Mouse (Mus musculus): Measurements from ENCODE around the gene Pecam1. TPM values are rescaled to one million over a fixed set of nuclear protein-coding genes. Genes with fewer than 3 reads are reported as not detected.

Pecam1 gene
- polyA plus RNA-seq, 1 experiment from 2014 or later, result 48.2 TPM

DNA sequence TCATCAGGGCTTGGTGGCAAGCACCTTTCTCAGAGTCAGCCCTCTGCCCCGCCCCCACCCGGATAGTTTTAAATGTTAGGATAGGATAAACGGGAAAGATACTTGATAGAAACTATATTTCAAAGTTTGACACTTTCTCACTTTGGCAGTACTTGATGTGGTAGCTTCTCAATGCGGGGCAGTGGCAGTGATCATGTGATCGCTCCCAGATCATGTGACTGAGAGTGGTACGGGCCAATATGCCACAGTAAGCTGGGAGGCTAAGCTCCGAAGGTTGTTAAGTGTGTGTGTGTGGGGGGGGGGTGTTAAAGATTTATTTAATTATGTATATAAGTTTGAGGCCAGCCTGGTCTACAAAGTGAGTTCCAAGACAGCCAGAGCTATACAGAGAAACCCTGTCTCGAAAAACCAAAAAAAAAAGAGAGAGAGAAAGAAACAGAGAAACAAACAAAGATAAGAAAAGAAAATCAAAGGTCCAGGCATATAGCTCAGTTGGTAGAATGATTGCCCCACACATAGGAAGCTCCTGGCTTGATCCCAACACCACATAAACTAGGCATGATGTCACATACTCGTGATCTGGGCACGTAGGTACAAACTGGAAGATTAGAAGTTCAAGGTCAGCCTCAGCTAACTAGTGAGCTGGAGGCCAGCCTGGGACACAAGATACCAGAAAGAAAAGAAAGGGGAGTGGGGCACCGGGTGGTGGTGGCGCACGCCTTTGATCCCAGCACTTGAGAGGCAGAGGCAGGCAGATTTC is 132.4 kb downstream of the Pecam1 start:
- Histone ChIP-seq H3K9me3 (ENCODE audit: control insufficient read depth, low read length) (no peaks in the 10 kb centered on the region), H3K4me1 (ENCODE audit: control insufficient read depth, insufficient read depth, low read length) (peaks cover 5% of the 10 kb centered on the region), H3K27me3 (replicated peaks; ENCODE audit: control insufficient read depth, insufficient read depth, low read length) (no peaks in the 10 kb centered on the region), H3K9ac (ENCODE audit: low read depth, low read length) (no peak overlapping the region), H3K36me3 (ENCODE audit: control insufficient read depth, insufficient read depth, low read length) (no peaks in the 10 kb centered on the region), H3K27ac (ENCODE audit: low read length) (no peak overlapping the region), H3K4me2 (ENCODE audit: low read depth, low read length) (no peak overlapping the region), H3K4me3 (ENCODE audit: low read length) (no peak overlapping the region)
- WGBS, result 77% methylated on average over 13 of the region's 13 CpGs
- ATAC-seq, result no peak

DNA sequence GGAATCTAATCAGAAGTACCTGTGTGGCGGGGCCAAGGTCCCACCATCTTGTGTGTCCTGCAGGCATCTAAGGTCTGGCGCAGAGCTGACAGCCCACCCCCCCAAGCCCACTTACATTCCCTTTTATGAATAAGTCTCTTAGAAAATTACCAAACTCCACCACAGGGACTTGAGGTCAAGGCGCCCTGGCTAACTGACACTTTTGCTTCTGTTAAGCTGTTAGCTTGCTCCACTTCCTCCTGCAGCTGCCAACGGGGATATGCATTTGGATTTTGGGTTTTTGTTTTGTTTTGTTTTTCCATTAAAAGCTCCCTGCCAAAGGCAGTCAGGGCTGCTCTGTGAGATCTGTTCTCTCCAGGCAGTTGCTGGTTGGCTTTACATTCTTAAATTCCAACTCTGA is 134.9 kb downstream of the Pecam1 start:
- Histone ChIP-seq H3K4me2 (ENCODE audit: low read depth, low read length) (no peak overlapping the region), H3K4me1 (ENCODE audit: control insufficient read depth, insufficient read depth, low read length) (peaks cover 5% of the 10 kb centered on the region), H3K9me3 (ENCODE audit: control insufficient read depth, low read length) (no peaks in the 10 kb centered on the region), H3K36me3 (ENCODE audit: control insufficient read depth, insufficient read depth, low read length) (no peaks in the 10 kb centered on the region), H3K27me3 (replicated peaks; ENCODE audit: control insufficient read depth, insufficient read depth, low read length) (no peaks in the 10 kb centered on the region), H3K27ac (ENCODE audit: low read length) (no peak overlapping the region), H3K4me3 (ENCODE audit: low read length) (no peak overlapping the region), H3K9ac (ENCODE audit: low read depth, low read length) (no peak overlapping the region)
- 78% methylated on average over 4 of the region's 4 CpGs for WGBS
- ATAC-seq, result no peak

DNA sequence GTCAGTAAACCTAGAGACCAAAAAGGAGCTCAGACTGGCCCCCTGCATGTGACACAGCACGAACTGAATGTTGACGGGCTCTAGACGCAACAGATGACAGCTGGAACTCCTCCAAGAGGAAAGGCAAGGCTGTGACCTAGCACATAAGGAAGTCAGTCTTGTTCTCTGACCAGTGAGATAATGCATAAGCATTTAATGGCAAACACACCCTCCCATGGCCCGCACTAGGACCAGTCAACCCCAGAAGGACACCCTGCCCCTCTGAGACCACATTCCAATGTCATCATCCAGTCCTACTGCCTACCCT is 136.1 kb downstream of the Pecam1 start:
- 0 out of 2 replicates have a peak overlapping the region, but pooled peaks have one; percentile 11 for H3K27ac ChIP-seq (ENCODE audit: low read length)
- H3K36me3 ChIP-seq (ENCODE audit: control insufficient read depth, insufficient read depth, low read length), result no peaks in the 10 kb centered on the region
- no peaks in the 10 kb centered on the region for H3K9me3 ChIP-seq (ENCODE audit: control insufficient read depth, low read length)
- no peak overlapping the region for H3K9ac ChIP-seq (ENCODE audit: low read depth, low read length)
- 55% methylated on average over 4 of the region's 4 CpGs for WGBS
- no peak overlapping the region for H3K4me3 ChIP-seq (ENCODE audit: low read length)
- peaks cover 10% of the 10 kb centered on the region for H3K4me1 ChIP-seq (ENCODE audit: control insufficient read depth, insufficient read depth, low read length)
- no peaks in the 10 kb centered on the region for H3K27me3 ChIP-seq (replicated peaks; ENCODE audit: control insufficient read depth, insufficient read depth, low read length)
- ATAC-seq, result no peak
- H3K4me2 ChIP-seq (ENCODE audit: low read depth, low read length), result no peak overlapping the region

DNA sequence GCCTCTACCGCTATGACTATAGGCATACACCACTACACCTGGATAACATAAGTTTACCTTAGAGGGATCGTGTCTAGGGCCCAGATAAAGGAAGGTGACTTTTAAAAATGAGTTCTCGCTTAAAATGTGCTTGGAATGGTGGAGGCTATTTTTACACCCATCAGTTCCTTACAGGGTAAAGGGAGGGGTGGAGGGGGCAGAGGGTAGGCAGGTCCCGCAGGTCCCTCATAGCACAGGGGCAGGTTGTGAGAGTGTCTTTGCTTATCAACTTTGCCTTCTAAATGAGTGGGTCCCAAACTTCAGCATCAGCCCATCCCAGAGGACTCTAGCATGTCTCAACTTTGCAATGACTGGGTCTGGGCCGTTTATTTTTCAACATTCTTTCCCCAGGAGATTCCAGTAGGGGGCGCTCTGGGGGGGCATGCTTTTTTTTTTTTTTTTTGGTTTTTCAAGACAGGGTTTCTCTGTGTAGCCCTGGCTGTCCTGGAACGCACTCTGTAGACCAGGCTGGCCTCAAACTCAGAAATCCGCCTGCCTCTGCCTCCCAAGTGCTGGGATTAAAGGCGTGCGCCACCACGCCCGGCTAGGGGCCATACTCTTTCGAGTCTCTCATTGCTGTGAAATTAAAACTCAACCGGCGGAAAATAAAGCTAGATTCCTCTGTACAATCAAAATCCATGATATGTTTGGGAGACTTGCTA is 136.6 kb downstream of the Pecam1 start:
- H3K27ac ChIP-seq (ENCODE audit: low read length), result peak overlapping the region; percentile 92
- H3K9ac ChIP-seq (ENCODE audit: low read depth, low read length), result peak overlapping the region; percentile 65
- H3K27me3 ChIP-seq (replicated peaks; ENCODE audit: control insufficient read depth, insufficient read depth, low read length), result no peaks in the 10 kb centered on the region
- no peak; the same call in 1 of the 2 replicates for ATAC-seq
- 53% methylated on average over 14 of the region's 15 CpGs for WGBS
- peak overlapping the region; percentile 89 for H3K4me2 ChIP-seq (ENCODE audit: low read depth, low read length)
- H3K4me3 ChIP-seq (ENCODE audit: low read length), result peak overlapping the region; percentile 100
- no peaks in the 10 kb centered on the region for H3K36me3 ChIP-seq (ENCODE audit: control insufficient read depth, insufficient read depth, low read length)
- peaks cover 10% of the 10 kb centered on the region for H3K4me1 ChIP-seq (ENCODE audit: control insufficient read depth, insufficient read depth, low read length)
- H3K9me3 ChIP-seq (ENCODE audit: control insufficient read depth, low read length), result no peaks in the 10 kb centered on the region

DNA sequence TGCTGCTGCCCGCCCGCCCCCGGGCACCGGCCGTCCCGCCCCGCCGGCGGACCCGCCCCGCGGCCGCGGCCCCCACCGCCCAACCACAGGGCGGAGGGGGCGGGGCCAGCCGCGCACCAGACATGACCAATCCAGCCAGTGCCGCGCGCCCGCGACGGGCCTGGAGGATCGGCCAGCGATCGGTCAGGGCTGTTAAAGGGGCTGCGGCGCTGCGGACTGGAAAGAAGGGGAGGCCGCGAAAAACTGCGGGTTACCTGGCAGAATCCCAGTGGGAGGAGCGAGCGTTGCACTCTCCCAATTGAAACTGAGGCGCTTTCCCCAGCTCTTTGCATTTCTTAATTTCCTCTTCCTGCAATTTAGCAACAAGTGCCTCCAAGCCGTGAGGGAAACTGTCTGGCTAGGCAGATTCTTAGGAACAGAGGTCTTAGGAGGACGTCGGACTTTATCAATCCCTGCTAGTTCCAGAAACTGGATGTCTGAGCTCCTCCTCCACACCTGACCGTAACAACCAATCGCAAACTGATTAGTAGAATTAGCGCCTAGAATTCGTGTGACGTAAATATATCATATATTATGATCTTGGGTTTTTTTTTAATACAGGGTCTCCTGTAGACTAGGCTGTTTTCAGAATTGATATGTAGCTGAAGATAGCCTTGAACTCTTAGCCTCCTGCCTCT is 137.3 kb downstream of the Pecam1 start, which contains the start of gene Tex2:
Gene Tex2, minus strand, starts transcription at position 463 of the 677 bp plus-strand sequence.
- peaks cover 10% of the 10 kb centered on the region for H3K4me1 ChIP-seq (ENCODE audit: control insufficient read depth, insufficient read depth, low read length)
- no peaks in the 10 kb centered on the region for H3K36me3 ChIP-seq (ENCODE audit: control insufficient read depth, insufficient read depth, low read length)
- under 1% methylated on average over 36 of the region's 45 CpGs for WGBS
- no peaks in the 10 kb centered on the region for H3K9me3 ChIP-seq (ENCODE audit: control insufficient read depth, low read length)
- H3K9ac ChIP-seq (ENCODE audit: low read depth, low read length), result peak within 1 kb of the TSS; percentile 94
- peak within 1 kb of the TSS; percentile 89 for H3K4me2 ChIP-seq (ENCODE audit: low read depth, low read length)
- peak within 1 kb of the TSS; percentile 92 for H3K27ac ChIP-seq (ENCODE audit: low read length)
- no peaks in the 10 kb centered on the region for H3K27me3 ChIP-seq (replicated peaks; ENCODE audit: control insufficient read depth, insufficient read depth, low read length)
- H3K4me3 ChIP-seq (ENCODE audit: low read length), result peak within 1 kb of the TSS; percentile 100
- ATAC-seq, result peak; percentile 94

DNA sequence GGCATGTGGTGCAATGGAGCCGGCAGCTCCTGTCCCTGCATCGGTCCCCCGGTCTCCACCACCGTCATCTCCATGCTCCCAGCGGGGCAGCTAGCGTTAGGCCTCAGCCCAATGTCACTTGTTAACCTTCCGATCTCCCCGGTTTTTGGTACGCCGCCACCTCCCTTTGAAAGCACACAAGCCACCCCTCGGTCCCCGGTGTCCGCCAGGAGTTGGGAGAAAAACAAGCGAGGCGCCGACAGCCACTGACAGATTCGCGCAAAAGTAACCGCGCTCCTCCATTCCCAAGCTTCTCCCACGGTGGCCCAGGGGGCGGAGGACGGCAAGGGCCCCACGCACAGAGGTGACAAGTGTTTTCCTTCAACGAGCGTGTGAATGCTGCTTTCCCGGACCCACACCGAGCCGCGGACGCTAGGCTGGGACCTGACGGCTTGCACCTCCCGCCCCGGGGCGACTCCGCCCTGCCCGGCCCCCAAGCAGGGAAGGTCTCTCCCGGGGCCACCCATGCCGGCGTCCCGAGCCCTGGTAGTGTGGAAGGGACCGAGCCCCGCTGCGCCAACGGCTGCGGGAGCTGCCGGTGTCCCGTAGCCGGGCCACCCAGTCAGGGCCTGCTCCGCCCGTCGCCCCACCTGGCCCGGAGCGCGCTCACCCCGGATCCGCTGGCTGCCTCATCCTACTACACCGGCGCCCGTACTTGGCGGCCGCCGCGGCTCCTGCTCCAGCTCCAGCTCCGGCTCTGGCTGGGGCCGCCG is 138.0 kb downstream of the Pecam1 start:
- Histone ChIP-seq H3K36me3 (ENCODE audit: control insufficient read depth, insufficient read depth, low read length) (no peaks in the 10 kb centered on the region), H3K4me2 (ENCODE audit: low read depth, low read length) (peak overlapping the region; percentile 89), H3K9ac (ENCODE audit: low read depth, low read length) (peak overlapping the region; percentile 94), H3K4me3 (ENCODE audit: low read length) (peak overlapping the region; percentile 100), H3K27ac (ENCODE audit: low read length) (peak overlapping the region; percentile 92), H3K9me3 (ENCODE audit: control insufficient read depth, low read length) (no peaks in the 10 kb centered on the region), H3K4me1 (ENCODE audit: control insufficient read depth, insufficient read depth, low read length) (peaks cover 10% of the 10 kb centered on the region), H3K27me3 (replicated peaks; ENCODE audit: control insufficient read depth, insufficient read depth, low read length) (no peaks in the 10 kb centered on the region)
- WGBS, result under 1% methylated on average over 67 of the region's 67 CpGs
- peak; percentile 74 for ATAC-seq

DNA sequence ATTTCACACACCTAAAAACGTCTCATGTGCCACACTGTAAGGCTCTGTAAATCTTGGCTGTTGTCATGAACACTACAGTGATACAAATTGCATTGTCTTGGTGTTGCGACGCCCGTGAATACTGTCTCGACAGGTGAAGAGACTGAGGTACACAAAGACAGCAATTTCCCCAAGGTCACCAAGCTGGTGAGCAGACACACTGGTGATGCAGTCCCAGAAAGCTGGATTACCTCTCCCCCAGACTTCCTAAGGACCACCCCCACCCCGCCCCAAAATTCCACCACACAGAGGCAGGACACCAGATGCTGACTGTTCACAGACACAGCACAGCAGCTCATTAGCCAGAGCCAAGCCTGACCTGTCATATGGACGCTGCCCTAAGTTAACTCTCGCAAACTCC is 140.7 kb downstream of the Pecam1 start:
- Histone ChIP-seq H3K4me1 (ENCODE audit: control insufficient read depth, insufficient read depth, low read length) (peaks cover 15% of the 10 kb centered on the region), H3K4me3 (ENCODE audit: low read length) (no peak overlapping the region), H3K4me2 (ENCODE audit: low read depth, low read length) (no peak overlapping the region), H3K9ac (ENCODE audit: low read depth, low read length) (no peak overlapping the region), H3K27ac (ENCODE audit: low read length) (no peak overlapping the region), H3K36me3 (ENCODE audit: control insufficient read depth, insufficient read depth, low read length) (no peaks in the 10 kb centered on the region), H3K9me3 (ENCODE audit: control insufficient read depth, low read length) (no peaks in the 10 kb centered on the region), H3K27me3 (replicated peaks; ENCODE audit: control insufficient read depth, insufficient read depth, low read length) (no peaks in the 10 kb centered on the region)
- ATAC-seq, result no peak
- WGBS, result 56% methylated on average over 8 of the region's 8 CpGs

DNA sequence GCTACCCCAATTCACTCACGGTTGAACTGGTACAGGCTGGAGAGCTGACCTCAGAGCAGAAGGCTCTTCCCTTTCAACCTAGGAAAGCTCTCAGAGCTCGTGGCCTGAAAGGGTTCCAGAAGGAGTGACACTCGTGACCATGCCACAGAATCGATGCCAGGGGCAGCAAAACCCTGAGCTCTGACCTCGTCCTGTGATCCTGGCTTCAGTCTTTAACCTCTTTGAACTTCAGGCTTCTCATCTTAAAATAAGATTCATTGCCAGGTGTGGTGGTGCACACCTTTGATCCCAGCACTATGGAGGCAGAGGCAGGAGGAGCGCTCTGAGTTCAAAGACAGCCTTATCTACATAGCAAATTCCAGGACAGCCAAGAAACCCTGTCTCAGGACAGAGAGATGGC is 143.1 kb downstream of the Pecam1 start:
- WGBS, result 72% methylated on average over 6 of the region's 6 CpGs
- Histone ChIP-seq H3K4me1 (ENCODE audit: control insufficient read depth, insufficient read depth, low read length) (peaks cover 11% of the 10 kb centered on the region; the same call in 1 of the 2 replicates), H3K9ac (ENCODE audit: low read depth, low read length) (no peak overlapping the region), H3K27ac (ENCODE audit: low read length) (no peak overlapping the region), H3K36me3 (ENCODE audit: control insufficient read depth, insufficient read depth, low read length) (no peaks in the 10 kb centered on the region), H3K9me3 (ENCODE audit: control insufficient read depth, low read length) (no peaks in the 10 kb centered on the region), H3K27me3 (replicated peaks; ENCODE audit: control insufficient read depth, insufficient read depth, low read length) (no peaks in the 10 kb centered on the region), H3K4me3 (ENCODE audit: low read length) (no peak overlapping the region), H3K4me2 (ENCODE audit: low read depth, low read length) (no peak overlapping the region)
- ATAC-seq, result no peak

DNA sequence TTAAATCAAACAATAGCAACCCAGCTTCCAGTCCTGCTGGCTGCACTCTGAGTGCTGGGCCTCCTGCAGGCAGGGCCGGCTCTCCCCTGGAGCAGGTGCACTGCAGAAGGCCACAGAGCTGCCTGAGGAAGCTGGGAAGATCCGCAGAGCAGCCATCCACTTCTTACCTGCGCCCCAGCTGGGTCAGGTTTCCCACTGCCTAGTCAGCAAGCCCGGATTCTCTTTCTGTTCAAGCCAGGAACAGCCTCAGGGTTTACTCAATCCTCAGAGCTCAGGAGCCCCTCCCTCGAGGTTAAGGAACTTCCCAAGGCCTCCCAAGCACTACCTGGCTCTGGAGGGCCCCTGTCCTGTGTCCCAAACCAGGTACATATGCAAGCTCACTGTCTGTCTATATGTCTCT is 144.4 kb downstream of the Pecam1 start:
- H3K9me3 ChIP-seq (ENCODE audit: control insufficient read depth, low read length), result no peaks in the 10 kb centered on the region
- no peak for ATAC-seq
- H3K4me3 ChIP-seq (ENCODE audit: low read length), result no peak overlapping the region
- no peak overlapping the region for H3K27ac ChIP-seq (ENCODE audit: low read length)
- WGBS, result 50% methylated on average over 5 of the region's 5 CpGs
- H3K36me3 ChIP-seq (ENCODE audit: control insufficient read depth, insufficient read depth, low read length), result no peaks in the 10 kb centered on the region
- H3K4me1 ChIP-seq (ENCODE audit: control insufficient read depth, insufficient read depth, low read length), result peaks cover 11% of the 10 kb centered on the region; the same call in 1 of the 2 replicates
- H3K27me3 ChIP-seq (replicated peaks; ENCODE audit: control insufficient read depth, insufficient read depth, low read length), result no peaks in the 10 kb centered on the region
- H3K9ac ChIP-seq (ENCODE audit: low read depth, low read length), result 0 out of 2 replicates have a peak overlapping the region, but pooled peaks have one; percentile 19
- H3K4me2 ChIP-seq (ENCODE audit: low read depth, low read length), result no peak overlapping the region

Data from intestine, embryonic 16.5 days (tissue).